Mouse (Mus musculus) MEL (cell line): ENCODE results near the gene Pi4kb. TPM values are rescaled to one million over a fixed set of nuclear protein-coding genes. Genes with fewer than 3 reads are reported as not detected.
A peak's percentile ranks its signal among the peaks of the same experiment; 100 is the strongest.
"Not testable (repeated sequence)": the region's sequence is repeated elsewhere in the genome, so short reads cannot be mapped to it uniquely, and the experiment has no call there.

Experiments used
- DNase-seq: peaks from one replicate; pipeline ENCODE4 v3.0.0; 2011; ENCODE audit warnings: low read depth, low spot score
- H3K27ac ChIP-seq: 2 replicates; pipeline ENCODE4 v1.5.1; 2012; ENCODE audit warnings: low read depth, mild to moderate bottlenecking, control low read depth, low read length, moderate library complexity; ENCODE audit not compliant: control insufficient read depth
- H3K27me3 ChIP-seq, 2 experiments: fragments of 150-350 bp in 1 of 2; sonication (generic) in 1 of 2; 2 replicates each; pipeline ENCODE4 v1.6.1; 2012; ENCODE audit warnings: low read length in 2 of 2, mild to moderate bottlenecking in 2 of 2, improper control_type of control experiment in 1 of 2, moderate library complexity in 1 of 2; ENCODE audit not compliant: insufficient read depth in 2 of 2, control insufficient read depth in 1 of 2
- H3K36me3 ChIP-seq, 2 experiments: 2 replicates each; pipeline ENCODE4 v1.6.1; 2012 to 2014; ENCODE audit warnings: low read length in 2 of 2, improper control_type of control experiment in 1 of 2, inconsistent platforms in 1 of 2, mild to moderate bottlenecking in 1 of 2; ENCODE audit not compliant: insufficient read depth in 2 of 2, control insufficient read depth in 1 of 2
- H3K4me1 ChIP-seq, 2 experiments: fragments of 150-350 bp in 1 of 2; sonication (generic) in 1 of 2; 2 replicates each; pipeline ENCODE4 v1.6.1; 2012; ENCODE audit warnings: low read length in 2 of 2, improper control_type of control experiment in 1 of 2, mild to moderate bottlenecking in 1 of 2; ENCODE audit not compliant: insufficient read depth in 2 of 2, control insufficient read depth in 1 of 2
- H3K4me3 ChIP-seq, 2 experiments: fragments of 150-350 bp in 1 of 2; sonication (generic) in 1 of 2; 2 replicates each; pipeline ENCODE4 v1.5.1; 2012; ENCODE audit warnings: low read depth in 2 of 2, low read length in 2 of 2, mild to moderate bottlenecking in 2 of 2, moderate library complexity in 2 of 2, control low read depth in 1 of 2, improper control_type of control experiment in 1 of 2; ENCODE audit not compliant: control insufficient read depth in 1 of 2, insufficient read depth in 1 of 2
- H3K79me2 ChIP-seq: 2 replicates; pipeline ENCODE4 v1.6.1; 2012; ENCODE audit warnings: mild to moderate bottlenecking, low read length, moderate library complexity; ENCODE audit not compliant: control insufficient read depth, poor library complexity, insufficient read depth
- H3K9ac ChIP-seq: 2 replicates; pipeline ENCODE4 v1.6.1; 2012; ENCODE audit warnings: low read depth, mild to moderate bottlenecking, control low read depth, low read length, moderate library complexity; ENCODE audit not compliant: control insufficient read depth, poor library complexity, severe bottlenecking
- H3K9me3 ChIP-seq: fragments of 150-350 bp; sonication (generic); replicated peaks from 2 replicates; pipeline ENCODE4 v1.6.1; 2012; ENCODE audit warnings: mild to moderate bottlenecking, low read length, improper control_type of control experiment, moderate library complexity; ENCODE audit not compliant: insufficient read depth
- BHLHE40 ChIP-seq: IDR thresholded peaks from 2 replicates; pipeline ENCODE4 v1.6.1; 2012; ENCODE audit warnings: low read depth, mild to moderate bottlenecking, inconsistent platforms, low read length, improper control_type of control experiment, borderline replicate concordance
- CHD1 ChIP-seq: IDR thresholded peaks from 2 replicates; pipeline ENCODE4 v1.6.1; 2012; ENCODE audit warnings: low read depth, mild to moderate bottlenecking, inconsistent platforms, low read length, improper control_type of control experiment
- EP300 ChIP-seq, 2 experiments: IDR thresholded peaks; 2 replicates each; pipeline ENCODE4 v1.6.1; 2011; ENCODE audit warnings: improper control_type of control experiment in 2 of 2, low read length in 2 of 2, low read depth in 1 of 2, mild to moderate bottlenecking in 1 of 2
- ETS1 ChIP-seq: IDR thresholded peaks from 2 replicates; pipeline ENCODE4 v1.6.1; 2012; ENCODE audit warnings: low read depth, mild to moderate bottlenecking, inconsistent platforms, low read length, improper control_type of control experiment, moderate library complexity
- GATA1 ChIP-seq: IDR thresholded peaks from 2 replicates; pipeline ENCODE4 v1.6.1; 2011; ENCODE audit warnings: low read depth, low read length, improper control_type of control experiment
- MAZ ChIP-seq: IDR thresholded peaks from 2 replicates; pipeline ENCODE4 v1.6.1; 2012; ENCODE audit warnings: low read depth, mild to moderate bottlenecking, inconsistent platforms, low read length, improper control_type of control experiment
- MXI1 ChIP-seq: IDR thresholded peaks from 2 replicates; pipeline ENCODE4 v1.6.1; 2011; ENCODE audit warnings: mild to moderate bottlenecking, low read depth, low read length, improper control_type of control experiment
- MYB ChIP-seq: IDR thresholded peaks from 2 replicates; pipeline ENCODE4 v1.6.1; 2011; ENCODE audit warnings: mild to moderate bottlenecking, low read depth, low read length, improper control_type of control experiment
- MYC ChIP-seq: IDR thresholded peaks from 2 replicates; pipeline ENCODE4 v1.6.1; 2011; ENCODE audit warnings: low read depth, mild to moderate bottlenecking, low read length, improper control_type of control experiment, moderate library complexity
- RCOR1 ChIP-seq: IDR thresholded peaks from 2 replicates; pipeline ENCODE4 v1.6.1; 2012; ENCODE audit warnings: low read depth, mild to moderate bottlenecking, inconsistent platforms, low read length, improper control_type of control experiment
- SIN3A ChIP-seq: IDR thresholded peaks from 2 replicates; pipeline ENCODE4 v1.6.1; 2012; ENCODE audit warnings: low read length, improper control_type of control experiment, inconsistent platforms
- TAL1 ChIP-seq: IDR thresholded peaks from 2 replicates; pipeline ENCODE4 v1.6.1; 2012; ENCODE audit warnings: mild to moderate bottlenecking, inconsistent platforms, low read length, moderate library complexity, mixed read lengths
- TCF12 ChIP-seq: IDR thresholded peaks from 2 replicates; pipeline ENCODE4 v1.6.1; 2014; ENCODE audit warnings: low read depth, mild to moderate bottlenecking, inconsistent platforms, low read length, improper control_type of control experiment, moderate library complexity
- ZNF384 ChIP-seq: IDR thresholded peaks from 2 replicates; pipeline ENCODE4 v1.6.1; 2012; ENCODE audit warnings: low read depth, mild to moderate bottlenecking, inconsistent platforms, low read length, improper control_type of control experiment
- polyA plus RNA-seq, 2 experiments: library from polyadenylated mRNA; stranded (reverse) in 1 of 2; unstranded in 1 of 2; fragments of >175 nt in 1 of 2; fragments of >200 nt in 1 of 2; gene quantifications; 2 replicates each; pipeline versions ENCODE4 v1.2.1 to v1.2.4; 2012; ENCODE audit warnings: low replicate concordance in 2 of 2, low read depth in 1 of 2; ENCODE audit not compliant: insufficient read length in 2 of 2, insufficient read depth in 1 of 2, missing spikeins in 1 of 2
- total RNA-seq: library from RNA; depleted of rRNA; stranded (reverse); fragments of 300-350 nt; gene quantifications from 2 replicates; pipeline ENCODE4 v1.2.3, GENCODE M21; 2012

Pi4kb gene
- total and polyA plus RNA-seq, 3 experiments = 45.0 to 56.7 TPM; not detected in 1

- TF ChIP-seq MXI1 = peak; percentile 83
- no peak; the same call in 1 of the 2 replicates for TF ChIP-seq RCOR1
- no peak for TF ChIP-seq TAL1
- no peak for TF ChIP-seq CHD1
- no peak for TF ChIP-seq MYB
These were observed at the start of gene Pi4kb (continued) for GRCm38 (mm10) chr3:94974528-94975422.

GRCm38 (mm10) chr3:94926301-94926736 is 48.2 kb upstream of the Pi4kb start:
- H3K4me3 ChIP-seq, H3K9ac ChIP-seq, H3K27me3 ChIP-seq, H3K79me2 ChIP-seq, H3K9me3 ChIP-seq: not testable (repeated sequence)
- TF ChIP-seq RCOR1 (peak; percentile 92), TCF12 (peak; percentile 87), BHLHE40 (peak; percentile 31; the same call in 1 of the 2 replicates), SIN3A (peak; percentile 49), MYC (0 out of 2 replicates have a peak, but pooled peaks have one; percentile 33), TAL1 (peak; percentile 81), GATA1 (peak; percentile 92), ETS1 (peak; percentile 82), EP300 (IDR thresholded peaks at IDR 0.05; ENCODE audit: low read depth in 1 of 2, low read length in 2 of 2) (peak; percentile 77 to 87), ZNF384 (peak; percentile 92)
- H3K36me3 ChIP-seq = peaks cover 0 to 27% of the 10 kb centered on the region in 2 experiments; a peak in 2 of 4 replicates
- peak overlapping the region; percentile 65 for H3K27ac ChIP-seq
- peaks cover 15 to 39% of the 10 kb centered on the region in 2 experiments for H3K4me1 ChIP-seq
- DNase-seq = peak; percentile 83

- H3K9me3 ChIP-seq, H3K9ac ChIP-seq, H3K4me3 ChIP-seq, H3K27ac ChIP-seq, DNase-seq, H3K79me2 ChIP-seq, H3K27me3 ChIP-seq: not testable (repeated sequence)
- TF ChIP-seq MAZ = 0 out of 2 replicates have a peak, but pooled peaks have one; percentile 19
- peaks cover 0 to 27% of the 10 kb centered on the region in 2 experiments; a peak in 2 of 4 replicates for H3K36me3 ChIP-seq
- peaks cover 18 to 44% of the 10 kb centered on the region in 2 experiments for H3K4me1 ChIP-seq
These were observed 45.6 kb upstream of the Pi4kb start for GRCm38 (mm10) chr3:94928979-94929378.
